Mouse (Mus musculus): ENCODE measurements around the gene Alox15.
"Not testable (repeated sequence)": the region's sequence is repeated elsewhere in the genome, so short reads cannot be mapped to it uniquely, and the experiment has no call there.

The Alox15 gene

GRCm38 (mm10) chr11:70351868-70352267 is at the start of gene Alox15:
Alox15 (minus strand) TSS chr11:70352031.
- no peak for DNase-seq (ENCODE audit: low read depth, low spot score)

- no peak for DNase-seq (ENCODE audit: low read depth, low spot score)
Observed at GRCm38 (mm10) chr11:70389421-70389820, 37.6 kb upstream of the Alox15 start.

GRCm38 (mm10) chr11:70387436-70387835 is 35.6 kb upstream of the Alox15 start:
- no peak for DNase-seq (ENCODE audit: low read depth, low spot score)

- DNase-seq (ENCODE audit: low read depth, low spot score), result no peak
Observed at GRCm38 (mm10) chr11:70384136-70384535, 32.3 kb upstream of the Alox15 start.

- DNase-seq (ENCODE audit: low read depth, low spot score), result no peak
Observed at GRCm38 (mm10) chr11:70381330-70381729, 29.5 kb upstream of the Alox15 start.

- DNase-seq (ENCODE audit: low read depth, low spot score), result no peak
Observed at GRCm38 (mm10) chr11:70380478-70381005, 28.7 kb upstream of the Alox15 start.

- DNase-seq (ENCODE audit: low read depth, low spot score), result no peak
Observed at GRCm38 (mm10) chr11:70376054-70376453, 24.2 kb upstream of the Alox15 start.

- DNase-seq (ENCODE audit: low read depth, low spot score), result no peak
Observed at GRCm38 (mm10) chr11:70374302-70374701, 22.5 kb upstream of the Alox15 start.

GRCm38 (mm10) chr11:70372849-70373557 is 21.2 kb upstream of the Alox15 start:
- no peak for DNase-seq (ENCODE audit: low read depth, low spot score)

- no peak for DNase-seq (ENCODE audit: low read depth, low spot score)
Observed at GRCm38 (mm10) chr11:70372396-70372795, 20.6 kb upstream of the Alox15 start.

GRCm38 (mm10) chr11:70368626-70369025 is 16.8 kb upstream of the Alox15 start:
- DNase-seq (ENCODE audit: low read depth, low spot score), result not testable (repeated sequence)

GRCm38 (mm10) chr11:70367701-70368100 is 15.9 kb upstream of the Alox15 start:
- not testable (repeated sequence) for DNase-seq (ENCODE audit: low read depth, low spot score)

GRCm38 (mm10) chr11:70348630-70349029 is 3.2 kb downstream of the Alox15 start:
- no peak for DNase-seq (ENCODE audit: low read depth, low spot score)

- DNase-seq (ENCODE audit: low read depth, low spot score), result no peak
Observed at GRCm38 (mm10) chr11:70347861-70348260, 4.0 kb downstream of the Alox15 start.

- DNase-seq (ENCODE audit: low read depth, low spot score), result no peak
Observed at GRCm38 (mm10) chr11:70345546-70345945, 6.3 kb downstream of the Alox15 start.

GRCm38 (mm10) chr11:70345061-70345460 is 6.8 kb downstream of the Alox15 start:
- DNase-seq (ENCODE audit: low read depth, low spot score), result no peak

- no peak for DNase-seq (ENCODE audit: low read depth, low spot score)
Observed at GRCm38 (mm10) chr11:70339481-70339880, 12.3 kb downstream of the Alox15 start.

- no peak for DNase-seq (ENCODE audit: low read depth, low spot score)
Observed at GRCm38 (mm10) chr11:70334477-70334876, 17.4 kb downstream of the Alox15 start.

GRCm38 (mm10) chr11:70324726-70325125 is 27.1 kb downstream of the Alox15 start:
- no peak for DNase-seq (ENCODE audit: low read depth, low spot score)

- DNase-seq (ENCODE audit: low read depth, low spot score), result no peak
Observed at GRCm38 (mm10) chr11:70322528-70322927, 29.3 kb downstream of the Alox15 start, which contains the start of gene Alox12e. Alox12e (minus strand) TSS chr11:70322628.

- DNase-seq (ENCODE audit: low read depth, low spot score), result no peak
Observed at GRCm38 (mm10) chr11:70321664-70322063, 30.2 kb downstream of the Alox15 start.

- no peak for DNase-seq (ENCODE audit: low read depth, low spot score)
Observed at GRCm38 (mm10) chr11:70319614-70320013, 32.2 kb downstream of the Alox15 start.

- DNase-seq (ENCODE audit: low read depth, low spot score), result no peak
Observed at GRCm38 (mm10) chr11:70313833-70314232, 38.0 kb downstream of the Alox15 start.
